Mouse (Mus musculus) intestine, embryonic 14.5 days (tissue): ENCODE data around the gene Siah2. TPM values are rescaled to one million over a fixed set of nuclear protein-coding genes. Genes with fewer than 3 reads are reported as not detected.

ENCODE experiments used
- ATAC-seq: fragments of 200-750 bp; cut with Nextera tagmentation; replicated peaks from 2 replicates; pipeline ENCODE4 v1.8.0; 2017; ENCODE audit warnings: low read depth, moderate number of reproducible peaks, moderate TSS enrichment, moderate library complexity; ENCODE audit not compliant: low FRiP score, low TSS enrichment
- DNase-seq: peaks from one replicate; pipeline ENCODE4 v3.0.0-alpha.2; 2018; ENCODE audit warnings: low spot score
- H3K27ac ChIP-seq: fragments of 300-500 bp; sonication (generic); 2 replicates; pipeline ENCODE4 v1.5.1; 2014; ENCODE audit warnings: low read depth, mild to moderate bottlenecking, control low read depth
- H3K27me3 ChIP-seq: fragments of 300-500 bp; sonication (generic); replicated peaks from 2 replicates; pipeline ENCODE4 v1.6.1; 2014; ENCODE audit warnings: low read length, control low read depth; ENCODE audit not compliant: control insufficient read depth, insufficient read depth
- H3K36me3 ChIP-seq: fragments of 300-500 bp; sonication (generic); 2 replicates; pipeline ENCODE4 v1.6.1; 2014; ENCODE audit warnings: low read length, control low read depth; ENCODE audit not compliant: control insufficient read depth, insufficient read depth
- H3K4me1 ChIP-seq: fragments of 300-500 bp; sonication (generic); replicated peaks from 2 replicates; pipeline ENCODE4 v1.6.1; 2014; ENCODE audit warnings: low read length, control low read depth, mixed read lengths; ENCODE audit not compliant: control insufficient read depth, insufficient read depth
- H3K4me2 ChIP-seq: fragments of 300-500 bp; sonication (generic); 2 replicates; pipeline ENCODE4 v1.6.1; 2014; ENCODE audit warnings: low read length
- H3K4me3 ChIP-seq: fragments of 300-500 bp; sonication (generic); 2 replicates; pipeline ENCODE4 v1.5.1; 2014; ENCODE audit warnings: low read depth, low read length, control low read depth, mixed read lengths
- H3K9ac ChIP-seq: fragments of 300-500 bp; sonication (generic); 2 replicates; pipeline ENCODE4 v1.6.1; 2014; ENCODE audit warnings: mild to moderate bottlenecking, low read length
- H3K9me3 ChIP-seq: fragments of 300-500 bp; sonication (generic); 2 replicates; pipeline ENCODE4 v1.6.1; 2016; ENCODE audit warnings: low read length, control low read depth; ENCODE audit not compliant: control insufficient read depth
- WGBS: fragments of 180-500 bp; shearing (Covaris S2); extraction: QIAGEN DNeasy Blood & Tissue Kit; methylation state at CpG from one replicate; pipeline ENCODE4 v1.1.7; 2014; 5-methylcytosine and 5-hydroxymethylcytosine counted together
- polyA plus RNA-seq: library from polyadenylated mRNA; unstranded; fragments of >200 nt; fragmentation: Nextera tagmentation; extraction: Ambion mirVana; gene quantifications from 2 replicates; pipeline ENCODE4 v1.2.1, GENCODE M21; 2014

The Siah2 gene
- 5.8 and 7.5 TPM in 2 replicates for polyA plus RNA-seq

GRCm38 (mm10) chr3:58691997-58692721, at the start of gene Siah2:
Gene Siah2, minus strand, starts transcription at chr3:58692400.
- H3K27me3 ChIP-seq = 0 out of 2 replicates have a peak, but pooled peaks cover 4% of the 10 kb centered on the region
- H3K27ac ChIP-seq = peak within 1 kb of the TSS; percentile 79
- no peaks in the 10 kb centered on the region; the same call in 1 of the 2 replicates for H3K9me3 ChIP-seq
- peak within 1 kb of the TSS; percentile 83 for H3K9ac ChIP-seq
- DNase-seq = peak; percentile 93
- peak within 1 kb of the TSS; percentile 85 for H3K4me2 ChIP-seq
- H3K4me3 ChIP-seq = peak within 1 kb of the TSS; percentile 64
- H3K36me3 ChIP-seq = no peaks in the 10 kb centered on the region
- WGBS = under 1% methylated on average over 77 of the region's 87 CpGs
- ATAC-seq = peak; percentile 94
- H3K4me1 ChIP-seq = peaks cover 14% of the 10 kb centered on the region

GRCm38 (mm10) chr3:58739536-58739935, 47.3 kb upstream of the Siah2 start:
- DNase-seq (no peak), ATAC-seq (no peak)
- Histone ChIP-seq H3K9ac (no peak overlapping the region), H3K4me3 (no peak overlapping the region), H3K27me3 (no peaks in the 10 kb centered on the region), H3K4me2 (no peak overlapping the region), H3K36me3 (no peaks in the 10 kb centered on the region), H3K4me1 (no peaks in the 10 kb centered on the region), H3K9me3 (no peaks in the 10 kb centered on the region), H3K27ac (no peak overlapping the region)
- 64% methylated on average over 2 of the region's 2 CpGs for WGBS

GRCm38 (mm10) chr3:58738346-58739089, 46.3 kb upstream of the Siah2 start:
- 34% methylated on average over 6 of the region's 6 CpGs for WGBS
- Histone ChIP-seq H3K36me3 (no peaks in the 10 kb centered on the region), H3K4me1 (no peaks in the 10 kb centered on the region), H3K9ac (no peak overlapping the region), H3K9me3 (no peaks in the 10 kb centered on the region), H3K27ac (no peak overlapping the region), H3K4me2 (no peak overlapping the region), H3K4me3 (no peak overlapping the region), H3K27me3 (no peaks in the 10 kb centered on the region)
- ATAC-seq (no peak), DNase-seq (no peak)

- no peaks in the 10 kb centered on the region for H3K9me3 ChIP-seq
- no peak overlapping the region for H3K4me2 ChIP-seq
- 78% methylated on average over 5 of the region's 5 CpGs for WGBS
- no peak overlapping the region for H3K4me3 ChIP-seq
- DNase-seq (no peak), ATAC-seq (no peak)
- no peaks in the 10 kb centered on the region for H3K27me3 ChIP-seq
- H3K4me1 ChIP-seq = no peaks in the 10 kb centered on the region
- no peak overlapping the region for H3K9ac ChIP-seq
- H3K36me3 ChIP-seq = no peaks in the 10 kb centered on the region
- no peak overlapping the region for H3K27ac ChIP-seq
Observed at GRCm38 (mm10) chr3:58731520-58731919, 39.3 kb upstream of the Siah2 start.

GRCm38 (mm10) chr3:58730580-58730979, 38.4 kb upstream of the Siah2 start:
- Histone ChIP-seq H3K36me3 (no peaks in the 10 kb centered on the region), H3K4me3 (no peak overlapping the region), H3K4me1 (no peaks in the 10 kb centered on the region), H3K9ac (no peak overlapping the region), H3K27ac (no peak overlapping the region), H3K4me2 (no peak overlapping the region), H3K9me3 (no peaks in the 10 kb centered on the region), H3K27me3 (no peaks in the 10 kb centered on the region)
- DNase-seq (no peak), ATAC-seq (no peak)
- WGBS = 89% methylated on average over 3 of the region's 3 CpGs

GRCm38 (mm10) chr3:58729549-58729948, 37.3 kb upstream of the Siah2 start:
- no peaks in the 10 kb centered on the region for H3K36me3 ChIP-seq
- H3K27ac ChIP-seq = no peak overlapping the region
- H3K4me2 ChIP-seq = no peak overlapping the region
- H3K27me3 ChIP-seq = no peaks in the 10 kb centered on the region
- no peaks in the 10 kb centered on the region for H3K9me3 ChIP-seq
- no peaks in the 10 kb centered on the region for H3K4me1 ChIP-seq
- no peak for DNase-seq
- no peak for ATAC-seq
- H3K9ac ChIP-seq = no peak overlapping the region
- H3K4me3 ChIP-seq = no peak overlapping the region

- Histone ChIP-seq H3K36me3 (no peaks in the 10 kb centered on the region), H3K4me3 (no peak overlapping the region), H3K27ac (no peak overlapping the region), H3K27me3 (no peaks in the 10 kb centered on the region), H3K4me2 (no peak overlapping the region), H3K9me3 (no peaks in the 10 kb centered on the region), H3K9ac (no peak overlapping the region), H3K4me1 (no peaks in the 10 kb centered on the region)
- 92% methylated on average over 4 of the region's 4 CpGs for WGBS
- ATAC-seq (no peak), DNase-seq (no peak)
Observed at GRCm38 (mm10) chr3:58727601-58728000, 35.4 kb upstream of the Siah2 start.

GRCm38 (mm10) chr3:58727012-58727411, 34.8 kb upstream of the Siah2 start:
- no peak overlapping the region for H3K4me3 ChIP-seq
- no peak overlapping the region for H3K27ac ChIP-seq
- no peaks in the 10 kb centered on the region for H3K27me3 ChIP-seq
- WGBS = 55% methylated on average over 3 of the region's 3 CpGs
- no peaks in the 10 kb centered on the region for H3K4me1 ChIP-seq
- no peak for ATAC-seq
- DNase-seq = no peak
- no peaks in the 10 kb centered on the region for H3K9me3 ChIP-seq
- H3K9ac ChIP-seq = no peak overlapping the region
- H3K4me2 ChIP-seq = no peak overlapping the region
- no peaks in the 10 kb centered on the region for H3K36me3 ChIP-seq
